ENCODE assay signal across 9 mouse cellular contexts in genomic region chr13:24620439-24620838, GRCm38 (mm10). TPM values are rescaled to one million over a fixed set of nuclear protein-coding genes. Genes with fewer than 3 reads are reported as not detected.
A peak's percentile ranks its signal among the peaks of the same experiment; 100 is the strongest.
DNase-seq lines count a peak whose midpoint lies in the region; ATAC-seq and TF ChIP-seq lines count a peak whose summit lies in the region.
"Had no signal": no experiment of that assay in that cellular context is flagged by ENCODE, and none has a peak within 500 bp of the region (broad histone marks: within the 10 kb centered on the region; RNA-seq: fewer than 3 reads in every experiment).

No protein-coding gene starts in this region.

- no peaks in the 10 kb centered on the region for H3K9me3 ChIP-seq in neural tube, embryonic 14.5 days (ENCODE audit: control insufficient read depth, low read length)
- H3K9me3 ChIP-seq in hindbrain, embryonic 12.5 days (replicated peaks): no peaks in the 10 kb centered on the region
- H3K9me3 ChIP-seq: megakaryocyte, embryonic 14.5 days had no signal

- ATAC-seq in neural tube, embryonic 14.5 days (ENCODE audit: low read depth): peak; percentile 58; the same call in 1 of the 2 replicates
- ATAC-seq in megakaryocyte-erythroid progenitor cell, adult 5-6 weeks (replicated peaks; ENCODE audit: low FRiP score, low TSS enrichment, poor library complexity, severe bottlenecking): no peak
- ATAC-seq in granulocyte monocyte progenitor cell, adult 5-6 weeks (replicated peaks; ENCODE audit: poor library complexity, severe bottlenecking): no peak
- ATAC-seq in hindbrain, embryonic 12.5 days (ENCODE audit: low FRiP score): no peak

- H3K36me3 ChIP-seq in neural tube, embryonic 14.5 days (ENCODE audit: control insufficient read depth, insufficient read depth, low read length): no peaks in the 10 kb centered on the region
- H3K36me3 ChIP-seq in hindbrain, embryonic 12.5 days: no peaks in the 10 kb centered on the region

- 15% methylated on average over 6 of the region's 6 CpGs for WGBS in neural tube, embryonic 14.5 days
- WGBS in hindbrain, embryonic 12.5 days: 39% methylated on average over 6 of the region's 6 CpGs

- TF ChIP-seq CTCF in layer of hippocampus, adult 2 months (conservative IDR thresholded peaks at IDR 0.05): no peak

- no peaks in the 10 kb centered on the region for H3K27me3 ChIP-seq in neural tube, embryonic 14.5 days (ENCODE audit: control insufficient read depth, insufficient read depth, low read length)
- no peaks in the 10 kb centered on the region for H3K27me3 ChIP-seq in hindbrain, embryonic 12.5 days
- H3K27me3 ChIP-seq: megakaryocyte, embryonic 14.5 days had no signal

- no peak overlapping the region for H3K4me2 ChIP-seq in neural tube, embryonic 14.5 days (ENCODE audit: low read depth, low read length)
- no peak overlapping the region for H3K4me2 ChIP-seq in hindbrain, embryonic 12.5 days (replicated peaks)

- H3K4me3 ChIP-seq in layer of hippocampus, adult 2 months: no peak overlapping the region
- no peak overlapping the region for H3K4me3 ChIP-seq in neural tube, embryonic 14.5 days (ENCODE audit: low read depth, low read length)
- H3K4me3 ChIP-seq in hindbrain, embryonic 12.5 days: no peak overlapping the region
- H3K4me3 ChIP-seq: megakaryocyte, embryonic 14.5 days had no signal

- DNase-seq in layer of hippocampus, adult 2 months (ENCODE audit: low spot score in 2 of 2): no peak
- no peak for DNase-seq in layer of hippocampus, adult 11-12 months (ENCODE audit: low spot score)
- DNase-seq in heart, adult 11 months: peak; percentile 98
- peak; percentile 79 for DNase-seq in kidney, adult 9 months

- peak overlapping the region; percentile 48 for H3K27ac ChIP-seq in layer of hippocampus, adult 2 months
- no peak overlapping the region for H3K27ac ChIP-seq in neural tube, embryonic 14.5 days (ENCODE audit: low read depth, low read length)
- H3K27ac ChIP-seq in hindbrain, embryonic 12.5 days: no peak overlapping the region

- H3K9ac ChIP-seq in neural tube, embryonic 14.5 days (replicated peaks; ENCODE audit: low read depth, low read length): no peak overlapping the region
- no peak overlapping the region for H3K9ac ChIP-seq in hindbrain, embryonic 12.5 days

- no peaks in the 10 kb centered on the region for H3K4me1 ChIP-seq in neural tube, embryonic 14.5 days (ENCODE audit: control insufficient read depth, insufficient read depth, low read length)
- peaks cover 14% of the 10 kb centered on the region for H3K4me1 ChIP-seq in hindbrain, embryonic 12.5 days

RNA-seq across cellular contexts. Expression of gene Ripor2, which starts 38.5 kb away (rescaled TPM):
- 10 to 100 TPM; 72.0 to 77.6 TPM for total RNA-seq in layer of hippocampus, adult 2 months (2021)
- 28.1 and 28.6 TPM in 2 replicates for polyA plus RNA-seq in neural tube, embryonic 14.5 days (2014; fragmentation: Nextera tagmentation; extraction: Ambion mirVana)
- 34.1 and 50.0 TPM in 2 replicates for total RNA-seq in megakaryocyte-erythroid progenitor cell, adult 5-6 weeks (2014; fragmentation: Nextera tagmentation)
- 24.7 and 32.6 TPM in 2 replicates for total RNA-seq in megakaryocyte-erythroid progenitor cell, adult 5-6 weeks (2017)
- 41.1 and 65.7 TPM in 2 replicates for total RNA-seq in granulocyte monocyte progenitor cell, adult 5-6 weeks (2014; fragmentation: Nextera tagmentation)
- 27.8 and 33.5 TPM in 2 replicates for total RNA-seq in granulocyte monocyte progenitor cell, adult 5-6 weeks (2017)
- 16.3 and 22.3 TPM in 2 replicates for polyA plus RNA-seq in hindbrain, embryonic 12.5 days (2016; fragmentation: Nextera tagmentation; extraction: Ambion mirVana)

Comparison
In these comparisons a context has a peak if more than half of its experiments do, and no peak if none do; other contexts are left out.
1. DNase-seq: peak in heart, adult 11 months (single experiment) and kidney, adult 9 months (single experiment); none in layer of hippocampus, adult 2 months (0 of 2) and layer of hippocampus, adult 11-12 months (single experiment).